Mouse (Mus musculus) thymus, adult 2 months (tissue): ENCODE measurements around the gene Selenof. TPM values are rescaled to one million over a fixed set of nuclear protein-coding genes. Genes with fewer than 3 reads are reported as not detected.

Experiments
- DNase-seq: peaks from one replicate; pipeline ENCODE4 v3.0.0; 2021
- H3K27ac ChIP-seq: fragments of 200-500 bp; 2 replicates; pipeline ENCODE4 v1.5.1; 2012; ENCODE audit warnings: low read length, control low read depth; ENCODE audit not compliant: control insufficient read depth, insufficient read depth
- H3K27me3 ChIP-seq: fragments of 200-500 bp; 2 replicates; pipeline ENCODE4 v1.6.1; 2012; ENCODE audit warnings: mild to moderate bottlenecking, low read length, moderate library complexity, mixed read lengths; ENCODE audit not compliant: control insufficient read depth, insufficient read depth
- H3K36me3 ChIP-seq: fragments of 200-500 bp; 2 replicates; pipeline ENCODE4 v1.6.1; 2012; ENCODE audit warnings: mild to moderate bottlenecking, low read length, moderate library complexity; ENCODE audit not compliant: control insufficient read depth, insufficient read depth
- H3K4me1 ChIP-seq: fragments of 200-500 bp; replicated peaks from 2 replicates; pipeline ENCODE4 v1.6.1; 2012; ENCODE audit warnings: low read length; ENCODE audit not compliant: control insufficient read depth, insufficient read depth
- H3K4me3 ChIP-seq: fragments of 200-500 bp; 2 replicates; pipeline ENCODE4 v1.5.1; 2012; ENCODE audit warnings: mild to moderate bottlenecking, low read length, control low read depth, moderate library complexity; ENCODE audit not compliant: control insufficient read depth, insufficient read depth
- CTCF ChIP-seq: fragments of 200-500 bp; IDR thresholded peaks from 2 replicates; pipeline ENCODE4 v1.5.1; 2012; ENCODE audit warnings: mild to moderate bottlenecking, control low read depth, low read length, moderate library complexity, borderline replicate concordance; ENCODE audit not compliant: control insufficient read depth, poor library complexity, insufficient read depth; ENCODE audit errors: extremely low read depth
- POLR2A ChIP-seq: fragments of 200-500 bp; IDR thresholded peaks from 2 replicates; pipeline ENCODE4 v1.6.1; 2012; ENCODE audit warnings: mild to moderate bottlenecking, low read length, control low read depth, moderate library complexity; ENCODE audit not compliant: control insufficient read depth, poor library complexity, insufficient read depth; ENCODE audit errors: extremely low read depth
- WGBS: fragments of 180-500 bp; shearing (Covaris S2); methylation state at CpG from one replicate; pipeline ENCODE4 v1.1.7; 2018; 5-methylcytosine and 5-hydroxymethylcytosine counted together
- polyA plus RNA-seq: library from polyadenylated mRNA; depleted of rRNA; stranded (reverse); fragments of >200 nt; gene quantifications from 2 replicates; pipeline ENCODE4 v1.2.3, GENCODE M21; 2012; rRNA removed

Gene Selenof
- polyA plus RNA-seq: 113 and 129 TPM in 2 replicates

GRCm38 (mm10) chr3:144570047-144570815 is at the start of gene Selenof, which contains the start of gene Hs2st1:
Selenof (plus strand) TSS chr3:144570304.
Hs2st1 (minus strand) TSS chr3:144570181.
- DNase-seq: peak; percentile 96
- H3K27ac ChIP-seq: peak within 1 kb of the TSS; percentile 68
- peak; percentile 57; the same call in 1 of the 2 replicates for TF ChIP-seq CTCF
- peak; percentile 91 for TF ChIP-seq POLR2A
- no peaks in the 10 kb centered on the region for H3K27me3 ChIP-seq
- H3K4me3 ChIP-seq: peak within 1 kb of the TSS; percentile 91
- no peaks in the 10 kb centered on the region for H3K36me3 ChIP-seq
- H3K4me1 ChIP-seq: peaks cover 8% of the 10 kb centered on the region
- WGBS: under 1% methylated on average over 67 of the region's 69 CpGs

DNA sequence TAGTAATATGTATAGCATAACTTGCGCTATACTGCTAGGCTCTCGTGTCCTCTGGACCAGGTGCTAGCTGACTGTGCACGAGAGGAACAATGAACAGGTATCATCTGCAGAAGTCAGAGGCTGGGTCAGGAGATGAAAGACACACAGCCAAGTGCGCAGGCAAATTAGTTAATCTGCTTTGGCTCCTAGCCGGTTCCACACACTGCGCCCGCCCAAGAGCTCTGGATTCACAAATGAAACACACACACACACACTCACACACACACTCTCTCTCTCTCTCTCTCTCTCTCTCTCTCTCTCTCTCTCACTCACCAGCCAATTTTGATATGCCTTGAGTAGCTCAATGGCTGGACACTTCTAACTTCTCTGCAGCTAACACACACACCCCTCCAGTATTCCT is 42.2 kb upstream of the Selenof start:
- peaks cover 2% of the 10 kb centered on the region; the same call in 1 of the 2 replicates for H3K4me1 ChIP-seq
- DNase-seq: no peak
- H3K27ac ChIP-seq: no peak overlapping the region
- 96% methylated on average over 7 of the region's 7 CpGs for WGBS
- no peak for TF ChIP-seq CTCF
- TF ChIP-seq POLR2A: no peak
- H3K4me3 ChIP-seq: no peak overlapping the region
- no peaks in the 10 kb centered on the region for H3K27me3 ChIP-seq
- H3K36me3 ChIP-seq: no peaks in the 10 kb centered on the region

- TF ChIP-seq POLR2A: no peak
- TF ChIP-seq CTCF: no peak
- peak; percentile 15 for DNase-seq
- Histone ChIP-seq H3K4me3 (no peak overlapping the region), H3K4me1 (peaks cover 7% of the 10 kb centered on the region), H3K36me3 (no peaks in the 10 kb centered on the region), H3K27me3 (no peaks in the 10 kb centered on the region), H3K27ac (no peak overlapping the region)
- 60% methylated on average over 5 of the region's 5 CpGs for WGBS
These were observed 39.1 kb upstream of the Selenof start for GRCm38 (mm10) chr3:144531023-144531422.

GRCm38 (mm10) chr3:144535056-144535455 is 35.0 kb upstream of the Selenof start:
- Histone ChIP-seq H3K4me3 (no peak overlapping the region), H3K36me3 (no peaks in the 10 kb centered on the region), H3K27me3 (no peaks in the 10 kb centered on the region), H3K4me1 (peaks cover 9% of the 10 kb centered on the region), H3K27ac (no peak overlapping the region)
- WGBS: 92% methylated on average over 4 of the region's 4 CpGs
- no peak for TF ChIP-seq CTCF
- no peak for TF ChIP-seq POLR2A
- no peak for DNase-seq

- Histone ChIP-seq H3K36me3 (no peaks in the 10 kb centered on the region), H3K4me3 (no peak overlapping the region), H3K27me3 (no peaks in the 10 kb centered on the region), H3K27ac (no peak overlapping the region), H3K4me1 (peaks cover 11% of the 10 kb centered on the region)
- TF ChIP-seq POLR2A (no peak), CTCF (no peak)
- WGBS: 94% methylated on average over 7 of the region's 7 CpGs
- peak; percentile 33 for DNase-seq
These were observed 32.8 kb upstream of the Selenof start for GRCm38 (mm10) chr3:144537078-144537855.

- TF ChIP-seq POLR2A (no peak), CTCF (no peak)
- DNase-seq: no peak
- no peaks in the 10 kb centered on the region for H3K36me3 ChIP-seq
- no peak overlapping the region for H3K27ac ChIP-seq
- H3K27me3 ChIP-seq: no peaks in the 10 kb centered on the region
- no peak overlapping the region for H3K4me3 ChIP-seq
- 93% methylated on average over 3 of the region's 3 CpGs for WGBS
- H3K4me1 ChIP-seq: peaks cover 4% of the 10 kb centered on the region; the same call in 1 of the 2 replicates
These were observed 31.1 kb upstream of the Selenof start for GRCm38 (mm10) chr3:144539051-144539450.
